Mouse (Mus musculus) thymus, postnatal 25 days (tissue): ENCODE data around the gene Zmynd15.
A peak's percentile ranks its signal among the peaks of the same experiment; 100 is the strongest.
"Not testable (repeated sequence)": the region's sequence is repeated elsewhere in the genome, so short reads cannot be mapped to it uniquely, and the experiment has no call there.

Source experiments
- DNase-seq: peaks from one replicate; pipeline ENCODE4 v3.0.0; 2022

Gene Zmynd15

DNA sequence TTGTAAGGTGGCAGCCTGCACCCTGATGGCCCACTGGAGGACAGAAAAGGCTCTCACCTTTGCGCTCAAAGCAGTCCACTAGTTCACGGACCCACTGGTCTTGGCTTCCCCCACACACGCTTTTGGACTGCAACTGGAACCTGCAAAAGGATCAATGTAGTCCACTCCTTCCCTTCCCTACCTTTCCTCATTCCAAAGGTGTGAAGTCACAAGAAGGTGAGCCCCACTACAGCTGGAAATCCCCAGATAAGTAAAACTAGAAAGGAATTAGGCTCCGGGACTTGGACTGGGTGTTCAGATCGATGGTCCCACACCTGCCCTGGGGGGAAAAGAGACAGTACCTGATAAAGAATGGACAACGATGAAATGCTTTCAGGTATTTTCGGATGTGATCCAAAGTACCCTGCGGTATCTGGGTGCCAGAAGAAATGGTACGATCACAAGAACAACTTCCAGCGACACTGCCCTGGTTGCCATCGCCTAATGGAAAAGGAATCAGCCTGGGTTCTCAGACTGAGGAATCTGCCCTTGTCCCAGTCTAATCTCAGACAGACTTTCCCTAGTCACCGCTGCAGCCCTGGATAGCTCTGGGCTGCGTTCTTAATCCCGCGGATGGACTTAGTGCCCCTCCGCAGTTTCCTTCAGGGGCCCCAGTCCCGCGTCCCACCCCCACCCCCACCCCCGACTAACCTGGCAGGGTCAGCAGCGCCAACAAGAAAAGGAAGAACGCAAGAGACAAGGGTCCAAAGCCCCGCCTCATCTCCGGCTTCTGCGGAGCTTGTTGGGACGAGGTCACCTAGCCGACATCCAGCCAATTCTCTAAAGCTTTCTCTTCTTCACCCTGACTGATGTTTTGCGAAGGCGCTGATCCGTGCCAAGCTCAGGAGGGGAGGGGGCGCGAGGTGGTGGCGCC is at the start of gene Zmynd15:
Gene Zmynd15, plus strand, starts transcription at position 746 of the 913 bp plus-strand sequence.
- no peak for DNase-seq

DNA sequence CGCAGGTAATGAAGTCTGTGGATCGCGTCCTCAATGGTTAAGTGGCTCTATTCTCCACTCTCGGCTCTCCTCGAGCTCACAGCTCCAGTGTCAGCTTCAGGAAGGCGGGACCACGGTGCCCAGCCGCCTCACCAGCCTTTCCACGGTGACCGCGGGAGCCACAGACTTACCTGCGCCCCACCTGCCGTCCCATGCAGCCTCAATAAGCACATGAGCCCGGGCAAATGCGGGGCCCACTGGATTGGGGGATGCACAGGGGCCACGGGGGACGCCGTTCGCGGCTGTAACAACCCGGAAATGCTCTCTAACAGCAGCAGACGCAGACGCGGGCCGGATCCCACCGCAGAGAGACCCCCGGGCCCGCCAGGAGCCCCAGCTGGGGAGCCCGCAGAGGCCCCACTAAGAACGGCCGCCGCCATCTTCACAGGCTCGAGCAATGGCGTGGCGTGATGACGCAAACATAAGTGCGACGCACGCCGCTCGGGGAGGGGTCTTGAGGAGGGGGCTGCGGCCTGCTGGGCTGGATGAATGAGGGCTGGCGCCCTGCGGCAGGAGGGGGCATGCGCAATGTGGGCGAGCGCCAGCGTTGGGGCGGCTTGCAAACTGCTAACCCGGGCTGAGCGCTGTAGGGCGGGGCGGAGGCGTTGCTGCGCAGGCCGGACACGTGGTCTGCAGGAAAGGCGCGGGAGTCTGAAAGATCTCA is 49.5 kb upstream of the Zmynd15 start, which contains the start of gene Pelp1:
Gene Pelp1, minus strand, starts transcription at position 438 of the 703 bp plus-strand sequence.
- DNase-seq = peak; percentile 93

DNA sequence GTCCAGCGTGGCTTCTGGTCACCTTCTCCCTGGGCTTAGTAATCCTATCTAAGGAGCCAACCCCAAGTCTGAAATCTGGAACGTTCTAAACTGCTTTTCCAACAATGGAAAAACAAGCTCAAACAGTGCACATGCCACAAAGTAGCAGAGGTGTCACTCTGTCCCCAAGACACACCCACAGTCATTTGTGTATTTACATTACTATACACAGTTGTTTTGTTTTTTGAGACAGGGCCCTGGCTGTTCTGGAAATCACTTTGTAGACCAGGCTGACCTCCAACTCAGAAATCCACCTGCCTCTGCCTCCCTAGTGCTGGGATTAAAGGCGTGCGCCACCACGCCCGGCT is 49.0 kb upstream of the Zmynd15 start:
- DNase-seq = no peak

DNA sequence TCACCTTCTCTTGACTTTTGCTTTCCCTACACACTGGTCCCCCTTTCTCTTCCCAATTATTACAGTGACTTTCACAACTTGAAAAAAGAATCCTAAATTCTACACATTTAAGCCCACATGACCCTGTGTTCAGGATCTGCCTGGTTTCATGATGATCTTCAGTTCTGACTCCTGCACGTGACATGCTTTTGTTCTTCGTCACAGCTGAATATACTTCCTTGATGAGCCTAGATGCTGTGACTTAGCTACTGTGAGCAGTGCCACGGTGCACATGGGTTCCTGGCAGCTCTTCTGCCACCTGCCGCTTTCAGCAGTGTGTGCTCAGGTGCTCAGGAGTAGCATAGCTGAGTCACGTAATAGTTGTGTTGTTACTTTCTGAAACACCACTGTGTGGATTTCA is 46.6 kb upstream of the Zmynd15 start:
- no peak for DNase-seq

- peak; percentile 86 for DNase-seq
Measured at GRCm38 (mm10) chr11:70413961-70414360, 45.3 kb upstream of the Zmynd15 start.

- DNase-seq = no peak
Measured at GRCm38 (mm10) chr11:70418199-70418598, 41.0 kb upstream of the Zmynd15 start.

- no peak for DNase-seq
Measured at GRCm38 (mm10) chr11:70419486-70419885, 39.7 kb upstream of the Zmynd15 start.

- not testable (repeated sequence) for DNase-seq
Measured at GRCm38 (mm10) chr11:70426598-70426997, 32.6 kb upstream of the Zmynd15 start.

DNA sequence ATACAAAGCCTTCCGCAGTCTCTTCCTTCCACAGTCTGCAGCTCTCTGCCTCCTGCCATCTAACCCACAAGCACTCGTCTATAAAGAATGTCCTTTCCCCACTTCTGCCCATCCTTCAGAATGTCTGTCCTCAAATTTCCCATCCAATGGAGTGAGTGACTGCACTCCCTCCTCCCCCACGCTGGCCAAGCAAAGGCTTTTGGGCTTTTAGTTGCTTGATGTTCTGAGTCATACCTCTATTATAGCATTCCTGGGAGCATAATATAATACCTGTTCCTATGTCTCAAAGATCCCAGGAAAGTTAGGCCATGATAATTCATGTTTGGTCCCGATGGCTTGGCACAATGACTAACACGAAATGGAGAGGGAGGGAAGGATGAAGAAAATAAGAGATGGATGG is 27.7 kb upstream of the Zmynd15 start:
- no peak for DNase-seq

- DNase-seq = peak; percentile 99
Measured at GRCm38 (mm10) chr11:70432048-70432894, 27.0 kb upstream of the Zmynd15 start, which contains the start of gene Arrb2. Gene Arrb2 (plus strand): TSS chr11:70432635.

DNA sequence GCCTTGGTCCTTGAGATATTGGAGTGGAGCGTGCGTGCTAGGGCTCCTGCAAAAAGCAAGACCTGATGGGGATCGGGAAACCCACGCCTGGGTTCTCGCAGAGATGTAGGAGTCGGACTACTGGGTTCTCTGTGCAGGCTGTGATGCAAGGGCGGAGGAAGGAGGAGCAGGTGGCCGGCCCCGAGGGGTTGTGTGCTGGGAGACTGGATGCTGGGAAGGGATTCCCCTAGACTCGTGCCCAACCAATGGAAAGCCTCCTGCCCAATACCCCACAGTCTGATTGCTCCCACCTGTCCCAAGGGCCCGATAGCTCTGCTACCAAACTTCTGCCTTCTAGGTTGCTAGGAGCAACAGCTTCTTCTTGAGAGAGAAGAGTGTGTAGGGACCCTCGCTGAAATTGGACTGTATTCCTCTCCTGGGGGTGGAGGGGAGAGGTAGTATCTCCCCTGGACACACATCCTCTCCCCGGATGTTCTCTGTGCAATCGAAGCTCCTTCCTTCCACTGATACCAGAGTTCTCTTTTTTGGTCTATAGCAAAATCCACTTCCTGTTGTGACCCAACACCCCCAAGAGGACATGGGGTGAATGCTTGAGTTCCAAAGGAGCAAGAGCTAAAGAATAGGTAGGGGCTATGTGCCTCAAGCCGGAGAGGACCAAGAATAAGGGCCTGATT is 26.2 kb upstream of the Zmynd15 start:
- DNase-seq = peak; percentile 44

DNA sequence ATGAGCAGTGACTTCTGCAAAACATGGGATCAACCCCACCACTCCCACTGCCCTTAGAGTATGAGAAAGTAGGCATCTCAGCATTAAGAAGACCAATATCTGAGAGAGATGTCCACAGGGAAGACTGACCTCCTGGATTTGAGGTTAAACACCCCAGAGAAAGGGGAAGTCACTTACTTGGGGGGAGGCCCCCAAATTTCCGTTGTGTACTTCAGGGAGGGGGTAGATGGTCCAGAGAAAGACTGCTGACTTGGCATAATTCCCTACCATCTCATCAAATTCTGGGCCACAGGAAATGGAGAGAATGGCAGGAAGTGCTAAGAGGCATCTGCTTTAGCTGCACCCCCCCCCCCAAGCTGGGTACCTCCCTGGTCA is 25.7 kb upstream of the Zmynd15 start:
- DNase-seq = no peak

- DNase-seq = peak; percentile 23
Measured at GRCm38 (mm10) chr11:70433951-70434350, 25.3 kb upstream of the Zmynd15 start.

DNA sequence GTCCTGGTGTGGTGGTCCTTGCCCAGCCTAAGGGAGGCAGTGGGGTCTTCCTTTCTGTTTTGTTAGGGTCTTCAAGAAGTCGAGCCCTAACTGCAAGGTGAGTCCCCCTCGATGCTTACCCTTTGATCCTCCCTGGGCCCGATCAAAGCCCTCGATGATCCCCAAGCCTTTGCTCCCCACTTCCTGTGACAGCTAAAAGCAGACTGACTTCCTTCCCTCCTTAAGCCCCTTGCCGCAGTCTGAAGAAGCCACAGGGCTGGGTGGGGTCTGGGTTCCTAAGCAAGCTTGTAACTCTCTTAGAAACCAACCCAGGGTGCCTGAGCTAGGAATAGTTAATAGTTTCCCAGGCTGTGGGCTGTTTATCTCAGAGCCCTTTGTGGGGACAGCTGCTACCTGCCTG is 23.8 kb upstream of the Zmynd15 start:
- peak; percentile 73 for DNase-seq

- DNase-seq = peak; percentile 27
Measured at GRCm38 (mm10) chr11:70437426-70437825, 21.8 kb upstream of the Zmynd15 start.

- DNase-seq = no peak
Measured at GRCm38 (mm10) chr11:70438728-70439374, 20.4 kb upstream of the Zmynd15 start.

GRCm38 (mm10) chr11:70440637-70441036 is 18.6 kb upstream of the Zmynd15 start:
- no peak for DNase-seq

DNA sequence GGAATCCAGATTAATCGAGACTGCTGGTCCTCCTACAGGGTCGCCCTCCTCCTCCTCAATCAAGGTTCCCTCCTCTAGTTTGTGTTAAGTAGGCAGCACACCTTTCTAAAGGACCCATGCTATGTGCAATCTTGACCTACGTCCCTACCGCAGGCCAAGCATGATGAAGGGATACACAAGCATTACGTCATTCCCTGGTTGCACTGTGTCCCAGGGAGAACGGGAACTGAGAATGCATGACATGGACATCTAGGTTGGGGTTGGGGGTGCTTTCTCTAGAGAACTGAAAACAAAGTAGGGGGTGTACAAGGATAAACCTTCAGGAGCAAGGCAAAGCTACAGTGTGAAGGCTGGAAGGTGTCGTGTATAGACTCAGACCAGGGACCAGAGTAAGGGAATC is 17.4 kb upstream of the Zmynd15 start:
- DNase-seq = no peak

GRCm38 (mm10) chr11:70443964-70444363 is 15.3 kb upstream of the Zmynd15 start:
- no peak for DNase-seq

GRCm38 (mm10) chr11:70444667-70445066 is 14.6 kb upstream of the Zmynd15 start:
- no peak for DNase-seq

DNA sequence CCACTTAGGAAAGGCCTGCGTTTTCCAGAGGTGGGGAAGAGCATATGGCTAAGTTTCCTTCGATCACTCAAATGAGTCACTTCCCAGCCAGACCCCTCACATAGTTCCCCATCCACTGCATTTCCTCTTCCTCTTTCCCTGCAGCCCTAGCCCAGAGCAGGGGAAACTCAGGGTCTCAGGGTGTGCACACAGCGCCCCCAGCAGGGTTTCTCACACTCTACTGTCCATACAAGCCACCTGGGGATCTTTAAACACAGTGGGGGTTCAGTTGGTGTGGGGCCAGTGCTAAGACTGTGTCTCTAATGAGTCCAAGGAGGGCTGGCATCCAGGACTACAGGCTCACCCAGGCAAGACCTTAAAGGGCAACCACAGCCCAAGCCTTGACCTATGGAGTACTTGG is 12.5 kb upstream of the Zmynd15 start:
- no peak for DNase-seq

DNA sequence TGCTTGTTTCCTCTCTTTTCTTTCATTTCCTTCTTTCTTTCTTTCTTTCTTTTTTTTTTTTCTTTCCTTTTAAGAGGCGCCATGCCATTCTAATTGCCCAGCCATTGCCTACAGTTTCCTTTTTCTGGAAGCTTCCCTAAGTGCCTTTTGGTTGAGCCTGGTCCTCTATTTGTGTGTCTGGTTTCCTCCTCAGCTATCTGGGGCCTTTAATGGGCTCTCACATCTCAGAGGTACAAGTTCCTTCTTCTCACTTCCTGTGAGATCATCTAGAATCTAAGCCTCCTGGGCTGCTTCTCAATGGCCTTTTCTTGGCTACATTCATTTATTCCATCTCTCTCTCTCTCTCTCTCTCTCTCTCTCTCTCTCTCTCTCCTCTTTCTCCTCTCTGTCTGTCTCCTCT is 11.9 kb upstream of the Zmynd15 start:
- no peak for DNase-seq
